Mouse (Mus musculus) MEL (cell line): ENCODE results near the gene Arfip1.

Source experiments
- CHD1 ChIP-seq: IDR thresholded peaks from 2 replicates; pipeline ENCODE4 v1.6.1; 2012; ENCODE audit warnings: low read depth, mild to moderate bottlenecking, inconsistent platforms, low read length, improper control_type of control experiment
- CTCF ChIP-seq, 3 experiments: IDR thresholded peaks in 2 of 3; conservative IDR thresholded peaks in 1 of 3; 2 replicates each; pipeline ENCODE4 v1.5.1; 2011 to 2012; ENCODE audit warnings: low read length in 3 of 3, low read depth in 2 of 3, mild to moderate bottlenecking in 2 of 3, improper control_type of control experiment in 1 of 3, inconsistent platforms in 1 of 3, mixed read lengths in 1 of 3, moderate library complexity in 1 of 3; ENCODE audit not compliant: control insufficient read depth in 1 of 3, insufficient read depth in 1 of 3, poor library complexity in 1 of 3, severe bottlenecking in 1 of 3
- MYB ChIP-seq: IDR thresholded peaks from 2 replicates; pipeline ENCODE4 v1.6.1; 2011; ENCODE audit warnings: mild to moderate bottlenecking, low read depth, low read length, improper control_type of control experiment

GRCm38 (mm10) chr3:84570501-84570900, 11.9 kb downstream of the Arfip1 start:
- TF ChIP-seq MYB (no peak), CHD1 (no peak), CTCF (IDR thresholded peaks at IDR 0.05 in 2 of 3, conservative IDR thresholded peaks at IDR 0.05 in 1 of 3; ENCODE audit: control insufficient read depth in 1 of 3, insufficient read depth in 1 of 3, low read depth in 2 of 3, low read length in 3 of 3, poor library complexity in 1 of 3, severe bottlenecking in 1 of 3) (no peak)
